Mouse (Mus musculus) spleen, postnatal 36 days (tissue): Measurements from ENCODE around the gene Rad51d.
"Not testable (repeated sequence)": the region's sequence is repeated elsewhere in the genome, so short reads cannot be mapped to it uniquely, and the experiment has no call there.

Source experiments
- DNase-seq, 2 experiments: peaks; one replicate each; pipeline ENCODE4 v3.0.0; 2022; ENCODE audit warnings: low spot score in 2 of 2, mixed read lengths in 1 of 2

The Rad51d gene

GRCm38 (mm10) chr11:82890342-82890762, at the start of gene Rad51d:
Gene Rad51d, minus strand, starts transcription at chr11:82890614.
- DNase-seq, result peak; percentile 92 to 95

DNA sequence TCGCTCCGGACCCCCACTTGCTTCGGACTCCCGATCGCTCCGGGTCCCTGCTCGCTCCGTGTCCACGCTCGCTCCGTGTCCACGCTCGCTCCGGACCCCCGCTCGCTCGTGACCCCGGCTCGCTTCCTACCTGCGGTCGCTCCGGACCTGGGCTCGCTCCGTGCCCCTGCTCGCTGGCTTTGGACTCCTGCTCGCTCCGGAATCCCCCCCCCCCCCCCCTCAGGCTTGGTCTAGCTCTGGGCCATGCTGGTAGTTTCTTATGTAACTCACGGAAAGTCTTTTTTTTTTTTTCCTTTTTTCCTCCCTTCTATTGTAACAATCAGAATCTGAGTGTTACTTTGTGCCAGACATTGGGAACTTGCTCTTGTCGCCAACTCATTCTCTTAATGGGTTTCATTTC, 42.8 kb upstream of the Rad51d start:
- no peak for DNase-seq

- not testable (repeated sequence) for DNase-seq
Observed at GRCm38 (mm10) chr11:82931671-82932450, 41.4 kb upstream of the Rad51d start.

- not testable (repeated sequence) for DNase-seq
Observed at GRCm38 (mm10) chr11:82931161-82931560, 40.7 kb upstream of the Rad51d start.

DNA sequence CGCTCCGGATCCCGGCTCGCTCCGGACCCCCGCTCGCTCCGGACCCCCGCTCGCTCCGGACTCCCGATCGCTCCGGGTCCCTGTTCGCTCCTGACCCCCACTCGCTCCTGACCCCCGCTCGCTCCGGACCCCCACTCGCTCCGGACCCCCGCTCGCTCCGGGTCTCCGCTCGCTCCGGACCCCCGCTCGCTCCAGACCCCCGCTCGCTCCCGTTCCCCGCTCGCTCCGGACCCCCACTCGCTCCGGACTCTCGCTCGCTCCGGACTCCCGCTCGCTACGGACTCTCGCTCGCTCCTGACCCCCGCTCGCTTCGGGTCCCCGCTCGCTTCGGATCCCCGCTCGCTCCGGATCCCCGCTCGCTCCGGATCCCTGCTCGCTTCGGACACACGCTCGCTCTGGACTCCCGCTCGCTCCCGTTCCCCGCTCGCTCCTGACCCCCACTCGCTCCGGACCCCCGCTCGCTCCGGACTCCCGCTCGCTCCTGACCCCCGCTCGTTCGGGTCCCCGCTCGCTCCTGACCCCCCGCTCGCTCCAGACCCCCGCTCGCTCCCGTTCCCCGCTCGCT, 40.1 kb upstream of the Rad51d start:
- DNase-seq, result not testable (repeated sequence)

DNA sequence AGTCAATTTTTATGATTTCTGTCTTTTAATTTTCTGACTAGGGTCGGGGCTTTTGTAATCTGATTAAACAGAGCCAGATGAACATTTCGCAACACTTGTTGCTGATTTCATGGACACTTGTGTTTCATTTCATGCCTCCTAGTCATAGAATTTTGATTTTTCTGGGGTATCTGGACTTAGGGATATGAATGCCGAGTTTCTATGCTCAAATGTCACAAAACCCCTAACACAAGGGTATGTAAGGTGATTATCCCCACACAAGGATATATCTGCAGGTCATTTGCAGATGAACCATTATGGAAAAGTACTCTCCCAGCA, 39.2 kb upstream of the Rad51d start:
- DNase-seq, result no peak

GRCm38 (mm10) chr11:82928897-82929632, 38.7 kb upstream of the Rad51d start:
- DNase-seq, result no peak

DNA sequence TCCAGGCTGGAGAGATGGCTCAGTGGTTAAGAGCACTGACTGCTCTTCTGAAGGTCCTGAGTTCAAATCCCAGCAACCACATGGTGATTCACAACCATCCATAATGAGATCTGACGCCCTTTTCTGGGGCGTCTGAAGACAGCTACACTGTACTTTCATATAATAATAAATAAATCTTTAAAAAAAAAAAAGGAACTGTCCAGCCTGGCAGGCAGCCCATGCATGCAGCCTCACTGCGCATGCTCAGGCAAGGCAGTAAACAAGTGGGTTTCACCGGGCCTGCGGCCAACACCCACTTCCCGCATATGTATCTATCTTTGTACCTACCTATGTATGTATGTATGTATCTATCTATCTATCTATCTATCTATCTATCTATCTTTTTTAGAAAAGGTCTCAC, 33.5 kb upstream of the Rad51d start:
- DNase-seq, result not testable (repeated sequence)

- DNase-seq, result no peak
Observed at GRCm38 (mm10) chr11:82921691-82922090, 31.3 kb upstream of the Rad51d start.

- DNase-seq, result no peak
Observed at GRCm38 (mm10) chr11:82920768-82921167, 30.4 kb upstream of the Rad51d start.

DNA sequence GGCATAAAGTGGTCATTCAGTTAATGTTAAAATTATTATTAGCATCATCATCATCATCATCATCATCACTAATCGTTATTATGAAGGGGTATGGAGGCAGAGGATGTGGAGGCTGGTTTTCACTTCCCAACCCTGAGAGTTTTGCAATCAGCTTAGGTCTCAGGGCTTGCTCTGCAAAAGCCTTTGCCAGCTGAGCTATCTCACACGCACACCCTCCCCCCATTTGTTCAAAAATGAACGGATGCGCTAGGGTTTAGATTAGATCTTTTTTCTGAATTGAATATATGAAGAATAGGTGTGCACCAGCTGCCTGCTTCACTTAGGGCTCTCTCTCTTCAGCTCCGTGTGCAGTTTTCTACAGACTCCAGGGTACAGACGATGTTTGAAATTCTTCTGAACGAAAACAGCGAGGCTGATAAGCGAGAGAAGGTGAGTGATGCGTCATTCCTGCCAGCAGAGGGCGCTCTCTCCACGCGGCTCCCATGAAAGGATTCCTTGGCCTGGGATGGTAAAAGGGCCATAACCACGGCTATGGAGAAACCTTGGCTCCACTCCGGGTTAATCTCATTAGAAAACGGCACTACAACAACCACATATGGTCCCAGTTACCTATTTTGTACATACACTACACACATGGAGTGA, 24.4 kb upstream of the Rad51d start:
- peak; percentile 38 to 50 for DNase-seq

- DNase-seq, result no peak
Observed at GRCm38 (mm10) chr11:82910679-82911389, 20.4 kb upstream of the Rad51d start.

GRCm38 (mm10) chr11:82910250-82910649, 19.8 kb upstream of the Rad51d start, which contains the start of gene Unc45b:
Gene Unc45b, plus strand, starts transcription at chr11:82910550.
- DNase-seq, result no peak

GRCm38 (mm10) chr11:82908608-82908989, 18.2 kb upstream of the Rad51d start:
- no peak for DNase-seq

DNA sequence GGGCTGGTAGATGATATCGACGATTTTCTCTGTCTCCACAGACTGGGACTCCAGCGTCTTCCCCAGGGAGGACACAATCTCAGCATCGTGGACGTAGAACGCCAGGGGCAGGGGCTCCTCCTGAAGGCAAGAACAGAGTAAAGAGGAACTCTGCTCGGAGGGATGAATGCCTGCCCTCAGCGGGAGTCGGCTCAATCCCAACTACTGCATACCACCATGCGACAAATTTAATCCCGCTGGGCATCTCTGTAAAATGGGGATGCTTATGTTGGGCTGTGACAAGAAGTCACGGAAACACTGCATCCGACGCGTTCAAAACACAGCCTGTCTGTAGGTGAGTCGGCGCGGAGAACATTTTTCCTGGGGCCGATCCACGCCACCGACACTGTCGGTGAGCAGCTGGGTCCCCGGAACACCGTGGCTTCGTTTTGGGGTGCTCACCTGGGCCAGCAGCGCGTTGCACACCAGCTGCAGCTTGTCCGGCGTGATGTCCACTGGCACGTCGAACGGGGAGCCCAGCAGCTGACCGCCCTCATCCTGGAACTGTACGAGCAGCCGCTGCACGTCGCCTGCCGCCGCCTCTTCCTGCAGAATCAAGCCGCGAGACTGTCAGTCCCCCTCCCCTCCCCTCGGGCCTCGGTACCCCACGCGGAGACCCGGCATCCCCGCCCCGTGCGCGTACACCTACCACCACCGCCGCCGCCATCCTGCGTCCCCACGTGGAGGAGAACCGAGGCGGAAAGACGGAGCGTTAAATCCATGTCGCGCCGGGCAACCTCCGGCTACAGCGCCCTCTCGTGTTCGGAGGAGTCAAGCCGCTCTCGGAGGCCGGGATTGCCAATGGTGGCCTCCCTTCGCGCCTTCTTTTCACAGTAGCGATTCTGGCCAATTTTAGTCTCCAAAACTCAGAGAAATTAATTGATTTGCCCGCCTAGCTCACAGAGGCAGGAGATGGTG, 17.5 kb upstream of the Rad51d start, which contains the start of gene Nle1:
Gene Nle1, minus strand, starts transcription at position 761 of the 957 bp plus-strand sequence.
- peak; percentile 87 to 91 for DNase-seq

DNA sequence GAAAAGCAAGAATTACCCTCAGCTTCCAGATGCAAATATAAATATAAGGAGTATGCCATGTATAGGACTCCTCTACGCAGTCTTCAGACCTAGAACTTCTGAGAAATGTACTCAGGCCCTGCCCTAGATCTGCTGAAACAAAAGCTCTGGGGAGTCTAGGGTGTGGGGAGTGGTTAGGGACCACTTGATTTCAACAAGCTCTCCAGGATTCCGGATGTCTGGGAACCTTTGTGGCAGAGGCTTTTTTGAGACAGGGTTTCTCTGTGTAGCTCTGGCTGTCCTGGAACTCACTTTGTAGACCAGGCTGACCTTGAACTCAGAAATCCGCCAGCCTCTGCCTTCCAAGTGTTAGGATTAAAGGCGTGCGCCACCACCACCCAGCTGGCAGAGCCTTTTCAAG, 15.4 kb upstream of the Rad51d start:
- DNase-seq, result no peak

GRCm38 (mm10) chr11:82904952-82905351, 14.5 kb upstream of the Rad51d start:
- no peak for DNase-seq

- DNase-seq, result no peak
Observed at GRCm38 (mm10) chr11:82901606-82902310, 11.3 kb upstream of the Rad51d start.

DNA sequence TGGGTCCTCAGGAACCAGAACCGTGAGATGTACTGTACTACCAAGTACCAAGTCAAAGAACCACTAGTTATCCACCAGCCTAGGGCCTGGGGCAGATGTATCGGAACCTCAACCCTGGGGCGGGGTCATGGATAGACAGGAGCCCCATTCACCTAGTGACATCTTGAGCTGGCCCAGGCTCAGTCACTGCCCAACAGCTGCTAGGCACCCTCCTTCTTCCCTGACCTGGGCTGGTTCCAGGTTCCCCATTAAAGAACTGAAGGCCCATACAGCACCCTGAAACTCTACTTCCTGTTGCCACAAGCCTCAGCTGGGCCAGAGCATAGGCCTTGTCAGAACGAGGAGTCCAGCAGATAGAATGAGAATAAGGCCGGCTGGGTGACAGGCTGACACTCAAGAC, 9.3 kb upstream of the Rad51d start:
- no peak for DNase-seq

DNA sequence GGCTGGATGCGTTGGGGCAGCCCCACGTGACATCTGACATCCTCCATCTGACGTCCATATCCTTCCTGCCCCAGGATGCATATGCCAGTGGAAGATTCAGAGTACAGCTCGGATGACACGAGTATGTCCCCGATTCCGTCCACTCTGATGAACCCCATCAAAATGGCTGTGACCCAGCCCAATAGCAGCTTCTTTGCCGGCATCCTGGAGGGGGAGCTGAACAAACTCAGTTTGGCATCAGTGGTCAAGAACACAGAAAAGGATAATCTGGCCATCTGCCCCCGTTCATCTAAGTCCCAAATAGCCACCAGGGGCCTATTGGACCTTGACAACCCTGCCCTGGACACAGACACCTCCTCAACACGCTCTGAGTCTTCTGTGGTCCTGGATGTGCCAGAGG, 7.1 kb upstream of the Rad51d start:
- no peak for DNase-seq
